Mouse (Mus musculus) E14TG2a.4 (cell line): ENCODE measurements around the gene Adssl1.

ENCODE experiments used
- CTCF ChIP-seq: conservative IDR thresholded peaks from 2 replicates; pipeline ENCODE4 v1.5.1; 2014; ENCODE audit warnings: low read length
- POU5F1 ChIP-seq: IDR thresholded peaks from 2 replicates; pipeline ENCODE4 v1.6.1; 2014; ENCODE audit warnings: low read length, borderline replicate concordance

GRCm38 (mm10) chr12:112606998-112607397, 12.8 kb upstream of the Adssl1 start:
- no peak for TF ChIP-seq POU5F1
- no peak for TF ChIP-seq CTCF
